Mouse (Mus musculus): Measurements from ENCODE around the gene Nr1h3. TPM values are rescaled to one million over a fixed set of nuclear protein-coding genes. Genes with fewer than 3 reads are reported as not detected.

The Nr1h3 gene
- total RNA-seq, 2 experiments from 2014 or later: 2.7 to 5.7 TPM

- intact Hi-C loops (cut with DNase I): no loop called here
- DNase-seq (ENCODE audit: low spot score in 2 of 2): no peak
These were observed 48.5 kb downstream of the Nr1h3 start for GRCm38 (mm10) chr2:91154091-91154490.

- no peak for DNase-seq (ENCODE audit: low spot score in 2 of 2)
- intact Hi-C loops (cut with DNase I): no loop called here
These were observed 49.7 kb downstream of the Nr1h3 start for GRCm38 (mm10) chr2:91152885-91153377.

GRCm38 (mm10) chr2:91151331-91151730, 51.3 kb downstream of the Nr1h3 start:
- intact Hi-C loops (cut with DNase I): no loop called here

GRCm38 (mm10) chr2:91148101-91148500, 54.5 kb downstream of the Nr1h3 start:
- intact Hi-C loops (cut with DNase I): loop anchor here (2.0 kb wide), 1 partner anchor 27 kb away; no protein-coding TSS in a partner anchor
- DNase-seq (ENCODE audit: low spot score in 2 of 2): peak in 1 of 2 experiments; percentile 52

More at GRCm38 (mm10) chr2:91151331-91151730, 51.3 kb downstream of the Nr1h3 start:
- DNase-seq (ENCODE audit: low spot score in 2 of 2): no peak

- intact Hi-C loops (cut with DNase I): no loop called here
- DNase-seq (ENCODE audit: low spot score in 2 of 2): no peak
These were observed 59.2 kb downstream of the Nr1h3 start for GRCm38 (mm10) chr2:91143401-91143800.

GRCm38 (mm10) chr2:91142920-91143319, 59.7 kb downstream of the Nr1h3 start:
- intact Hi-C loops (cut with DNase I): no loop called here

GRCm38 (mm10) chr2:91139764-91140163, 62.9 kb downstream of the Nr1h3 start:
- DNase-seq (ENCODE audit: low spot score in 2 of 2): no peak
- intact Hi-C loops (cut with DNase I): no loop called here

More at GRCm38 (mm10) chr2:91142920-91143319, 59.7 kb downstream of the Nr1h3 start:
- DNase-seq (ENCODE audit: low spot score in 2 of 2): no peak

GRCm38 (mm10) chr2:91139311-91139710, 63.3 kb downstream of the Nr1h3 start:
- no peak for DNase-seq (ENCODE audit: low spot score in 2 of 2)
- intact Hi-C loops (cut with DNase I): no loop called here

GRCm38 (mm10) chr2:91137481-91137880, 65.2 kb downstream of the Nr1h3 start:
- intact Hi-C loops (cut with DNase I): no loop called here

GRCm38 (mm10) chr2:91136513-91137412, 65.9 kb downstream of the Nr1h3 start:
- intact Hi-C loops (cut with DNase I): no loop called here
- DNase-seq (ENCODE audit: low spot score in 2 of 2): no peak

More at GRCm38 (mm10) chr2:91137481-91137880, 65.2 kb downstream of the Nr1h3 start:
- DNase-seq (ENCODE audit: low spot score in 2 of 2): no peak

Other genes with a start within 250 kb of the Nr1h3 start
- under 1 TPM; 0.41 to 0.53 TPM for gene Rapsn, start 167.2 kb downstream of the Nr1h3 start, total RNA-seq (2021)
- 100 to 1,000 TPM; 184 to 218 TPM for gene Psmc3, start 148.8 kb downstream of the Nr1h3 start, total RNA-seq (2021)
- 10 to 100 TPM; 25.1 to 29.4 TPM for gene Slc39a13, start 132.4 kb downstream of the Nr1h3 start, total RNA-seq (2021)
- 1 to 10 TPM; 3.0 to 5.3 TPM for gene Spi1, start 120.4 kb downstream of the Nr1h3 start, total RNA-seq (2021)
- gene Mybpc3, start 84.7 kb downstream of the Nr1h3 start, total RNA-seq (2021): 1 to 10 TPM in 1 of 2 experiments, under 1 TPM in 1; 0.96 to 1.4 TPM
- gene Madd, start 19.0 kb downstream of the Nr1h3 start, total RNA-seq (2021): 100 to 1,000 TPM; 232 to 233 TPM
- 10 to 100 TPM; 49.7 to 51.4 TPM for gene Acp2, start 51 bp upstream of the Nr1h3 start, total RNA-seq (2021)
- 10 to 100 TPM; 10.6 to 11.9 TPM for gene Ddb2, start 34.1 kb upstream of the Nr1h3 start, total RNA-seq (2021)
- 10 to 100 TPM; 33.6 to 40.5 TPM for gene Pacsin3, start 53.1 kb upstream of the Nr1h3 start, total RNA-seq (2021)
- 10 to 100 TPM; 71.8 to 74.1 TPM for gene Arfgap2, start 62.1 kb upstream of the Nr1h3 start, total RNA-seq (2021)
- gene 1110051M20Rik, start 241.9 kb upstream of the Nr1h3 start, total RNA-seq (2021): 10 to 100 TPM; 89.9 to 96.6 TPM

All from left cerebral cortex, postnatal 25 days (tissue).